Mouse (Mus musculus) forebrain, embryonic 12.5 days (tissue): ENCODE results near the gene Foxa3. TPM values are rescaled to one million over a fixed set of nuclear protein-coding genes. Genes with fewer than 3 reads are reported as not detected.

ENCODE experiments used
- ATAC-seq: fragments of 200-750 bp; cut with Nextera tagmentation; 2 replicates; pipeline ENCODE4 v1.8.0; 2017; ENCODE audit warnings: moderate TSS enrichment; ENCODE audit not compliant: low FRiP score
- H3K27ac ChIP-seq: fragments of 300-500 bp; sonication (generic); 2 replicates; pipeline ENCODE4 v1.5.1; 2016; ENCODE audit warnings: mild to moderate bottlenecking
- H3K27me3 ChIP-seq: fragments of 300-500 bp; sonication (generic); 2 replicates; pipeline ENCODE4 v1.6.1; 2016; ENCODE audit warnings: mild to moderate bottlenecking
- H3K36me3 ChIP-seq: fragments of 300-500 bp; sonication (generic); replicated peaks from 2 replicates; pipeline ENCODE4 v1.6.1; 2016; ENCODE audit warnings: mild to moderate bottlenecking
- H3K4me1 ChIP-seq: fragments of 300-500 bp; sonication (generic); 2 replicates; pipeline ENCODE4 v1.6.1; 2016
- H3K4me2 ChIP-seq: fragments of 300-500 bp; sonication (generic); 2 replicates; pipeline ENCODE4 v1.6.1; 2016; ENCODE audit warnings: mild to moderate bottlenecking, moderate library complexity
- H3K4me3 ChIP-seq: fragments of 300-500 bp; sonication (generic); replicated peaks from 2 replicates; pipeline ENCODE4 v1.5.1; 2016; ENCODE audit warnings: mild to moderate bottlenecking
- H3K9ac ChIP-seq: fragments of 300-500 bp; sonication (generic); 2 replicates; pipeline ENCODE4 v1.6.1; 2016; ENCODE audit warnings: mild to moderate bottlenecking
- H3K9me3 ChIP-seq: fragments of 300-500 bp; sonication (generic); 2 replicates; pipeline ENCODE4 v1.6.1; 2016
- WGBS: fragments of 180-500 bp; shearing (Covaris S2); methylation state at CpG from one replicate; pipeline ENCODE4 v1.1.7; 2016; 5-methylcytosine and 5-hydroxymethylcytosine counted together
- polyA plus RNA-seq: library from polyadenylated mRNA; unstranded; fragments of >200 nt; fragmentation: Nextera tagmentation; extraction: Ambion mirVana; gene quantifications from 2 replicates; pipeline ENCODE4 v1.2.1, GENCODE M21; 2016

Gene Foxa3
- polyA plus RNA-seq, 1 experiment from 2014 or later, result not detected

DNA sequence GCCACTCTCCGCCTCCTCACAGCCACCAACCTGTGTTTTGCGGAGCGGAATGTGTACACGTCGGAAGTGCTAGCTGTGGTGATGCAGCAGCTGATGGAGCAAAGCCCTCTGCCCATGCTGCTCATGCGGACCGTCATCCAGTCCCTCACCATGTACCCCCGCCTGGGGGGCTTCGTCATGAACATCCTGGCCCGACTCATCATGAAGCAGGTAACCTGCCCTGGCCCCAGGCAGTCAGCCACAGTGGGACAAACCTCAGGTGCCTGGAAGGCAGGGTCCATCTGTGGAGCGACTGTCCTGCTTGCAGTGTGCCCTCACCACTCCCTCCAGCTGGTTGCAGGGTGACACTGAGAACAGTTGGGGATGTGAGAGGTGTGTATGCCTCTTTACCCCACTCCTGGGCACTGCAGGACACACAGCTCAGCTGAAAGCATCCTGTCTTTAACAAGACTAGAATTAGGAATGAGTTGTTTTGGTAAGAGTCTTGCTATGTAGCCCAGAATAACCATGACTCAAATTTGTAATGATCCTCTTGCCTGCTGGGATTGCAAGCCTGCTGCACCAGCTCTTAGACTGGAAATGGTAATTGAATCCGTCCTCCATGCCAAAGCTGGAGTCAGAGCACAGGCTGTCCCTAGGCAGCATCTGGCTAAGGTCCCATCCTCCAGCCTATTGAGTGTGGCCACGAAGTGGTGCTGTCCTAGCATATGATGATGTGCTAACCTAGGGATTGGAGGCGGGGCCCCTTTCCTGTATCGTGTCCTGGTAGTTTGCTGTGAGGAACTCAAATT is 29.2 kb upstream of the Foxa3 start:
- Histone ChIP-seq H3K4me2 (no peak overlapping the region), H3K27me3 (no peaks in the 10 kb centered on the region), H3K9ac (no peak overlapping the region), H3K4me1 (peaks cover 13% of the 10 kb centered on the region), H3K27ac (no peak overlapping the region), H3K4me3 (no peak overlapping the region), H3K9me3 (no peaks in the 10 kb centered on the region), H3K36me3 (peaks cover 58% of the 10 kb centered on the region)
- WGBS, result 89% methylated on average over 15 of the region's 15 CpGs
- no peak for ATAC-seq

GRCm38 (mm10) chr7:19051161-19051560 is 27.8 kb upstream of the Foxa3 start:
- no peak for ATAC-seq
- H3K36me3 ChIP-seq, result peaks cover 72% of the 10 kb centered on the region
- H3K9me3 ChIP-seq, result no peaks in the 10 kb centered on the region
- WGBS, result 84% methylated on average over 4 of the region's 4 CpGs
- no peaks in the 10 kb centered on the region for H3K27me3 ChIP-seq
- H3K9ac ChIP-seq, result no peak overlapping the region
- H3K27ac ChIP-seq, result no peak overlapping the region
- H3K4me3 ChIP-seq, result no peak overlapping the region
- H3K4me1 ChIP-seq, result peaks cover 13% of the 10 kb centered on the region
- H3K4me2 ChIP-seq, result no peak overlapping the region

- 90% methylated on average over 8 of the region's 8 CpGs for whole genome bisulfite sequencing
- H3K4me2 ChIP-seq, result no peak overlapping the region
- no peaks in the 10 kb centered on the region for H3K27me3 ChIP-seq
- H3K9me3 ChIP-seq, result no peaks in the 10 kb centered on the region
- peaks cover 13% of the 10 kb centered on the region for H3K4me1 ChIP-seq
- H3K36me3 ChIP-seq, result peaks cover 82% of the 10 kb centered on the region
- H3K9ac ChIP-seq, result no peak overlapping the region
- no peak overlapping the region for H3K27ac ChIP-seq
- ATAC-seq, result no peak
- H3K4me3 ChIP-seq, result no peak overlapping the region
These were observed 26.8 kb upstream of the Foxa3 start for GRCm38 (mm10) chr7:19050172-19050571.

DNA sequence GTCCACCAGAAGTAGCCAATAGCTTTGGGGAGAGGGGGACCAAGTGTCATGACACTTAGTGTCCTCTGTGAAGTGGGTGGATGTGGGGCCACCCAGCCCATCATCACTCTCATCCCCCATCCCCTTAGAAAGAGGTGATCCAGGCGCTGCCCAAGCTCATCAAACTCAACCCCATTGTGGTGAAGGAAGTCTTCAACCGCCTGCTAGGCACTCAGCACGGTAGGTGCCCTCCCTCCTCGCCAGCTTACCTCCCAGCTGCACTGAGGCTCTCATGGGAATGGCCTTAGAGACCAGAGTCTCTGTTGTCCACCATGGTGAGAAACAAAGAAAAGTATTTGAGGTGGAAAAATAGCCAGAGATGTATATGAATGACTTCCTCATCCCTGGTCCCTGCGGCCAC is 25.9 kb upstream of the Foxa3 start:
- Histone ChIP-seq H3K9me3 (no peaks in the 10 kb centered on the region), H3K4me3 (no peak overlapping the region), H3K27me3 (no peaks in the 10 kb centered on the region), H3K9ac (no peak overlapping the region), H3K4me1 (peaks cover 5% of the 10 kb centered on the region), H3K4me2 (no peak overlapping the region), H3K27ac (no peak overlapping the region), H3K36me3 (peaks cover 88% of the 10 kb centered on the region)
- no peak for ATAC-seq
- WGBS, result 89% methylated on average over 5 of the region's 5 CpGs

- Histone ChIP-seq H3K4me3 (no peak overlapping the region), H3K4me2 (no peak overlapping the region), H3K9me3 (no peaks in the 10 kb centered on the region), H3K27me3 (no peaks in the 10 kb centered on the region), H3K4me1 (no peaks in the 10 kb centered on the region), H3K36me3 (peaks cover 99% of the 10 kb centered on the region), H3K9ac (no peak overlapping the region), H3K27ac (no peak overlapping the region)
- ATAC-seq, result no peak
- WGBS, result 90% methylated on average over 14 of the region's 14 CpGs
These were observed 24.7 kb upstream of the Foxa3 start for GRCm38 (mm10) chr7:19048006-19048527.

GRCm38 (mm10) chr7:19046286-19047069 is 23.1 kb upstream of the Foxa3 start:
- no peak for ATAC-seq
- no peak overlapping the region for H3K27ac ChIP-seq
- no peaks in the 10 kb centered on the region for H3K9me3 ChIP-seq
- no peak overlapping the region for H3K4me3 ChIP-seq
- no peaks in the 10 kb centered on the region for H3K27me3 ChIP-seq
- H3K36me3 ChIP-seq, result peaks cover 99% of the 10 kb centered on the region
- H3K4me1 ChIP-seq, result no peaks in the 10 kb centered on the region
- whole genome bisulfite sequencing, result 92% methylated on average over 11 of the region's 11 CpGs
- H3K9ac ChIP-seq, result no peak overlapping the region
- no peak overlapping the region for H3K4me2 ChIP-seq

GRCm38 (mm10) chr7:19044616-19045015 is 21.3 kb upstream of the Foxa3 start:
- Histone ChIP-seq H3K4me1 (no peaks in the 10 kb centered on the region), H3K4me3 (no peak overlapping the region), H3K9ac (no peak overlapping the region), H3K9me3 (no peaks in the 10 kb centered on the region), H3K4me2 (no peak overlapping the region), H3K27ac (no peak overlapping the region), H3K27me3 (no peaks in the 10 kb centered on the region), H3K36me3 (peaks cover 99% of the 10 kb centered on the region)
- ATAC-seq, result no peak
- 95% methylated on average over 6 of the region's 6 CpGs for WGBS

GRCm38 (mm10) chr7:19031641-19032040 is 8.3 kb upstream of the Foxa3 start:
- H3K4me1 ChIP-seq, result peaks cover 3% of the 10 kb centered on the region; the same call in 1 of the 2 replicates
- no peak overlapping the region for H3K9ac ChIP-seq
- no peak overlapping the region for H3K4me2 ChIP-seq
- no peaks in the 10 kb centered on the region for H3K27me3 ChIP-seq
- no peaks in the 10 kb centered on the region for H3K9me3 ChIP-seq
- H3K27ac ChIP-seq, result no peak overlapping the region
- no peak overlapping the region for H3K4me3 ChIP-seq
- WGBS, result 74% methylated on average over 4 of the region's 4 CpGs
- peaks cover 80% of the 10 kb centered on the region for H3K36me3 ChIP-seq
- no peak for ATAC-seq

DNA sequence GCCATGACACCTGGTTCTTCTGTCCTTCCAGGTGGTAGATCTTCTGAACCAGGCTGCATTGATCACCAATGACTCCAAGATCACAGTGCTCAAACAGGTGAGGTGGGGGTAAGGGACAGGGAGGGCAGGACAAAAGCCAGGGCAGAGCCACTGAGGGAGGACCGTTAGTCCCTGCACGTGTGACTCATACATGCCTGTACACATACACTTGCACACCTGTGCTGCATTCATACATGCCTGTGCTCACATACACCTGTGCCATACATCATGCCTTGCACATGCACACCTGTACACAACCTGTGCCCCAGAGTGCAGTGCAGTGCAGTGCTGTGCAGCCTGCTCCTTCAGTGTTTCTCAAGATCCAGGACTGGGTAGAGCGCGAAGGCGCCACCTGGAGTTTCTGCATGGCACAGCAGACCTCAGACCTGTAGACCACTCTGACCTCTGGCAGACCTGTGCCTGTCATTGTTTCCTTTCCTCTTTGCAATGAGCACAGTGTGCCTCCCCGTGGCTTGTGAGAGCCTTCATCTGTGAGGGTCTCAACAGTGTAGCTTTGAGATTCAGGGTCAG is 5.8 kb upstream of the Foxa3 start:
- 58% methylated on average over 6 of the region's 6 CpGs for WGBS
- Histone ChIP-seq H3K4me2 (no peak overlapping the region), H3K9me3 (no peaks in the 10 kb centered on the region), H3K27ac (no peak overlapping the region), H3K27me3 (no peaks in the 10 kb centered on the region), H3K9ac (no peak overlapping the region), H3K4me1 (peaks cover 19% of the 10 kb centered on the region), H3K4me3 (no peak overlapping the region), H3K36me3 (peaks cover 55% of the 10 kb centered on the region)
- ATAC-seq, result peak; percentile 24; the same call in 1 of the 2 replicates

DNA sequence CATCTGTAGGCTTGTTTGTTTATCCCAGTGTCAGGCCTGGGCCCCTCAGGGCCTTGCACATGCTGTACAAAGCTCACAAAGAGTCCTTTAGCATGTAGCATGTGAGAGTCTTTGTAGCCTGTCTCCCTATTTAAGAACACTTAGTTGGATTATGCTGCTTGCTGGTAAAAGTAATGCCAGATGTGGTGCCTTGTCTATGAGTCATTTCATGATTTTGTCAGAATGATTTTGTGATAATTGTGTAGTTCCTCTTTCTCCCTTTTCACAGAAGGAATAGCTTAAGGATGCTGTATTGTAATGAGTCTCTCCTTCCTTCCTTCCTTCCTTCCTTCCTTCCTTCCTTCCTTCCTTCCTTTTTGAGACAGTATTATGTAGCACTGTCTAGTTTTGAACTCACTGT is 4.7 kb upstream of the Foxa3 start:
- ATAC-seq, result no peak
- peaks cover 8% of the 10 kb centered on the region for H3K27me3 ChIP-seq
- H3K9ac ChIP-seq, result 0 out of 2 replicates have a peak overlapping the region, but pooled peaks have one; percentile 18
- no peak overlapping the region for H3K4me2 ChIP-seq
- H3K4me1 ChIP-seq, result peaks cover 24% of the 10 kb centered on the region
- peaks cover 45% of the 10 kb centered on the region for H3K36me3 ChIP-seq
- H3K9me3 ChIP-seq, result no peaks in the 10 kb centered on the region
- H3K4me3 ChIP-seq, result no peak overlapping the region
- H3K27ac ChIP-seq, result no peak overlapping the region

DNA sequence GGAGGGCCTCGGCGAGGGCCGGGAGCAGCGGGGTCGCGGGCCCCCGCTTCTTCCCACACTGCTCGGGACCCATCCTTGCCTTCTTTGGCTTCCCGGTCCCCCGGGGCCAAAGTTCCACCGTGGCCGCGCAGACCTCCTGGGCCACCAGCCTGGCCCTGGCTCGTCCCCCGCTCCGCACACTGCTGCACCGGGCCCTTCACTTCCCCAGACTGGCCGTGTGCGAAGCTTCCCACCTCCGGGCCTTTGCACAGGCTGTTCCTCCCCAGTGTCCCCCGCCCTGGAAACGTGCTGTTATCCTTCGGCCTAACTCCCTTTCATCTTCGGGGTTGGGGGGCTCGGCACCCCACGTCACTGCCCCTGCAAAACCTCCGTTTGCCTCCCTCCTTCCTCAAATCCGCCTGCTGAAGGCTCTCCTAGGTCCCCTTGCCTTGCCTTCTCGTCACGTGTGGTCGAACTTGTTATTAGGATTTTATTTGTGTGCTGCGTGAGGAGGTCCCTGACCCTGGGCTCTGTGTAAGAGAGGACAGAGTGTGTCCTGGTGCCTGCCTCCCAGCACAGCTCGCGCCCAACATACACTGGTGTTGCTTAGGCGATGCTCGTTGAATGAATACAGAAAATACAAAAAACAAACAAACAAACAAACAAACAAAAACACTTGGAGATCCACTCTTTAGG is 1.4 kb upstream of the Foxa3 start:
- peaks cover 14% of the 10 kb centered on the region for H3K36me3 ChIP-seq
- no peaks in the 10 kb centered on the region for H3K9me3 ChIP-seq
- H3K9ac ChIP-seq, result peak overlapping the region; percentile 93
- peak overlapping the region; percentile 92 for H3K4me3 ChIP-seq
- peaks cover 24% of the 10 kb centered on the region for H3K4me1 ChIP-seq
- peak; percentile 62 for ATAC-seq
- H3K4me2 ChIP-seq, result peak overlapping the region; percentile 84
- H3K27ac ChIP-seq, result peak overlapping the region; percentile 38; the same call in 1 of the 2 replicates
- 3% methylated on average over 28 of the region's 36 CpGs for WGBS
- peaks cover 40% of the 10 kb centered on the region for H3K27me3 ChIP-seq

DNA sequence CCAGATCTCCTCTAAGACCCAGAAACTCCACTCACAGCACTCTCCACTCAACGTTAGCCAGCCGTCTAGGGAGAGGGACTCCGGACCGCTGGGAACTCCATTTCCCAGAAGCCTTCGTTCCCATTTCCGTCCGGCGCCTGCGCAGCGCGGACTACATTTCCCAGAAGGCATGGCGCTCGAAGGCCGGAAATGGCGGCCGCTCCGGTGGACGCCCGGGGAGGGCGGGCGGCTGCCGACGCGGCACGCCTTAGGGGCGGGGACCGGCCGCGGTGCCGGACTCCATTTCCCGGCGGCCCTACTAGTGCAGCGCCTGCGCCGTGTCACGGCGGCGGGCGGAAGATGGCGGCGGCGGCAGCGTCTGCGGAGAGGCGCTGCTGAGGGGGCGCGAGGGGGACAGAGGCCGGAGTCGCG is 763 bp upstream of the Foxa3 start, which contains the start of gene Sympk:
Gene Sympk, plus strand, starts transcription at position 282 of the 411 bp plus-strand sequence.
- peak within 1 kb of the TSS; percentile 38; the same call in 1 of the 2 replicates for H3K27ac ChIP-seq
- H3K4me3 ChIP-seq, result peak within 1 kb of the TSS; percentile 92
- peaks cover 7% of the 10 kb centered on the region for H3K36me3 ChIP-seq
- peaks cover 24% of the 10 kb centered on the region for H3K4me1 ChIP-seq
- H3K27me3 ChIP-seq, result peaks cover 45% of the 10 kb centered on the region
- peak; percentile 96 for ATAC-seq
- H3K9ac ChIP-seq, result peak within 1 kb of the TSS; percentile 93
- WGBS, result under 1% methylated on average over 43 of the region's 50 CpGs
- H3K9me3 ChIP-seq, result no peaks in the 10 kb centered on the region
- H3K4me2 ChIP-seq, result peak within 1 kb of the TSS; percentile 84
